Mouse (Mus musculus) liver, embryonic 12.5 days (tissue): ENCODE data around the gene Cd28. TPM values are rescaled to one million over a fixed set of nuclear protein-coding genes. Genes with fewer than 3 reads are reported as not detected.
A peak's percentile ranks its signal among the peaks of the same experiment; 100 is the strongest.

ENCODE experiments used
- ATAC-seq: fragments of 200-750 bp; cut with Nextera tagmentation; 2 replicates; pipeline ENCODE4 v1.8.0; 2017; ENCODE audit warnings: moderate number of reproducible peaks, mild to moderate bottlenecking, moderate library complexity
- H3K27ac ChIP-seq: fragments of 300-500 bp; sonication (generic); 2 replicates; pipeline ENCODE4 v1.5.1; 2016; ENCODE audit warnings: mild to moderate bottlenecking
- H3K27me3 ChIP-seq: fragments of 300-500 bp; sonication (generic); replicated peaks from 2 replicates; pipeline ENCODE4 v1.6.1; 2016; ENCODE audit warnings: mild to moderate bottlenecking, moderate library complexity
- H3K36me3 ChIP-seq: fragments of 300-500 bp; sonication (generic); 2 replicates; pipeline ENCODE4 v1.6.1; 2016; ENCODE audit warnings: mild to moderate bottlenecking, moderate library complexity
- H3K4me1 ChIP-seq: fragments of 300-500 bp; sonication (generic); 2 replicates; pipeline ENCODE4 v1.6.1; 2016
- H3K4me2 ChIP-seq: fragments of 300-500 bp; sonication (generic); 2 replicates; pipeline ENCODE4 v1.6.1; 2016; ENCODE audit warnings: mild to moderate bottlenecking, moderate library complexity
- H3K4me3 ChIP-seq: fragments of 300-500 bp; sonication (generic); 2 replicates; pipeline ENCODE4 v1.5.1; 2016; ENCODE audit warnings: mild to moderate bottlenecking, moderate library complexity
- H3K9ac ChIP-seq: fragments of 300-500 bp; sonication (generic); 2 replicates; pipeline ENCODE4 v1.6.1; 2016; ENCODE audit warnings: mild to moderate bottlenecking, moderate library complexity
- H3K9me3 ChIP-seq: fragments of 300-500 bp; sonication (generic); replicated peaks from 2 replicates; pipeline ENCODE4 v1.6.1; 2016; ENCODE audit warnings: mild to moderate bottlenecking, moderate library complexity
- WGBS: fragments of 180-500 bp; shearing (Covaris S2); methylation state at CpG from one replicate; pipeline ENCODE4 v1.1.7; 2016; ENCODE audit not compliant: insufficient replicate concordance; 5-methylcytosine and 5-hydroxymethylcytosine counted together
- polyA plus RNA-seq: library from polyadenylated mRNA; unstranded; fragments of >200 nt; fragmentation: Nextera tagmentation; extraction: Ambion mirVana; gene quantifications from 2 replicates; pipeline ENCODE4 v1.2.1, GENCODE M21; 2016

Gene Cd28
- 0.04 and 0.12 TPM in 2 replicates for polyA plus RNA-seq

DNA sequence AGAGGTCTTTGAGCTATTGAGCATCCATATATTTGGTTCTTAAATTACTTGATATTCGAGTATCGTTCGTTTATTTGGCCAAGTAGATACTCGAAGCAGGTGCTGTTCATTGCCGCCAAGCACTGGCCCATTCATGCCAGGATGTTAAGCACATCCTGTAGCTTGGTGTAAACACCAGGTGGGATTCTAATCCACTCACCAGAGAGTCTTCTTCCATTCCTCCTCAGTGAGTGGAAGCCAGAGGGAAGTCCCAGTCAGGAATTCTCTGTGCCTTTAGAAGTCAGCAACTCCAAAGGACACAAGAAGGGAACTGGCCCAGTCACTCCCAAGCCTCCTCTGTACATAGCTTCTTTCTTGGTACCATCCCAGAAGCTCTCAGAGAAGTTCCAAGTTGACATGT, at the start of gene Cd28:
Gene Cd28, plus strand, starts transcription at position 234 of the 400 bp plus-strand sequence.
- Histone ChIP-seq H3K9ac (no peak within 1 kb of the TSS), H3K27ac (peak within 1 kb of the TSS; percentile 48)
- 69% methylated on average over 5 of the region's 5 CpGs for WGBS

GRCm38 (mm10) chr1:60667873-60668616, 48.6 kb upstream of the Cd28 start:
- Histone ChIP-seq H3K27ac (peak overlapping the region; percentile 60; the same call in 1 of the 2 replicates), H3K9me3 (no peaks in the 10 kb centered on the region), H3K27me3 (no peaks in the 10 kb centered on the region), H3K36me3 (no peaks in the 10 kb centered on the region), H3K4me1 (peaks cover 11% of the 10 kb centered on the region; the same call in 1 of the 2 replicates), H3K4me3 (no peak overlapping the region), H3K9ac (no peak overlapping the region), H3K4me2 (no peak overlapping the region)
- no peak for ATAC-seq
- 70% methylated on average over 17 of the region's 17 CpGs for WGBS

More for the DNA sequence above, at the start of gene Cd28:
- no peak for ATAC-seq
- no peaks in the 10 kb centered on the region for H3K9me3 ChIP-seq
- H3K4me1 ChIP-seq = no peaks in the 10 kb centered on the region
- no peak within 1 kb of the TSS for H3K4me3 ChIP-seq
- no peaks in the 10 kb centered on the region for H3K36me3 ChIP-seq
- H3K4me2 ChIP-seq = no peak within 1 kb of the TSS
- H3K27me3 ChIP-seq = no peaks in the 10 kb centered on the region

- H3K27me3 ChIP-seq = no peaks in the 10 kb centered on the region
- peak; percentile 55; the same call in 1 of the 2 replicates for ATAC-seq
- H3K4me1 ChIP-seq = peaks cover 11% of the 10 kb centered on the region; the same call in 1 of the 2 replicates
- 38% methylated on average over 9 of the region's 9 CpGs for WGBS
- H3K4me2 ChIP-seq = no peak overlapping the region
- H3K4me3 ChIP-seq = no peak overlapping the region
- no peaks in the 10 kb centered on the region for H3K36me3 ChIP-seq
- no peak overlapping the region for H3K9ac ChIP-seq
- H3K27ac ChIP-seq = peak overlapping the region; percentile 64
- H3K9me3 ChIP-seq = no peaks in the 10 kb centered on the region
Observed at GRCm38 (mm10) chr1:60669048-60669447, 47.6 kb upstream of the Cd28 start.

GRCm38 (mm10) chr1:60669664-60670063, 46.9 kb upstream of the Cd28 start:
- H3K9ac ChIP-seq = no peak overlapping the region
- WGBS = 80% methylated on average over 2 of the region's 2 CpGs
- no peak overlapping the region for H3K4me2 ChIP-seq
- H3K27ac ChIP-seq = no peak overlapping the region
- H3K4me1 ChIP-seq = peaks cover 11% of the 10 kb centered on the region; the same call in 1 of the 2 replicates
- H3K9me3 ChIP-seq = no peaks in the 10 kb centered on the region
- H3K27me3 ChIP-seq = no peaks in the 10 kb centered on the region
- no peak overlapping the region for H3K4me3 ChIP-seq
- no peaks in the 10 kb centered on the region for H3K36me3 ChIP-seq
- no peak for ATAC-seq

GRCm38 (mm10) chr1:60670172-60670571, 46.4 kb upstream of the Cd28 start:
- H3K9ac ChIP-seq = no peak overlapping the region
- H3K27ac ChIP-seq = no peak overlapping the region
- no peak for ATAC-seq
- 55% methylated on average over 5 of the region's 5 CpGs for WGBS
- no peak overlapping the region for H3K4me3 ChIP-seq
- H3K36me3 ChIP-seq = no peaks in the 10 kb centered on the region
- H3K4me1 ChIP-seq = peaks cover 11% of the 10 kb centered on the region; the same call in 1 of the 2 replicates
- no peak overlapping the region for H3K4me2 ChIP-seq
- no peaks in the 10 kb centered on the region for H3K9me3 ChIP-seq
- no peaks in the 10 kb centered on the region for H3K27me3 ChIP-seq

DNA sequence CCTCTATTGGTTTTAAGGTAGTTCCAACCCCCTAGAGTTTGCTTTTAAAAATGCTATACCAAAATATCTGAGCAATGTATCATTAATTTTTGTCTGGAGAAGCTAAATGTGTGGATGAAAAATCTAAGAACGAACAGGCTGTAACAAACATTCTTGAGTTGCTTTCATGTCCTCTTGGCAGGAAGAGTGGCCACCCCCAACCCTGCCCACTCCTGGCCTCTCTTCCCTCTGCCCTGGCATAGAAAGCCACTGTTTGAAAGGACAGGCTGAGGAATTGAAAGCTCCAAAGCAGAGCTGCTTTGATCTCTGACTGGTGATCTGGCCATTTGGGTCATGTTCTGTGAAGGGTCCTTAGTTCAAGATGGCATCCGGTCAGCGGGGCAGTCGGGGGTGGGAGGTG, 32.8 kb upstream of the Cd28 start:
- Histone ChIP-seq H3K27ac (no peak overlapping the region), H3K9ac (no peak overlapping the region), H3K4me2 (no peak overlapping the region), H3K4me3 (no peak overlapping the region), H3K36me3 (no peaks in the 10 kb centered on the region), H3K9me3 (no peaks in the 10 kb centered on the region), H3K4me1 (no peaks in the 10 kb centered on the region), H3K27me3 (no peaks in the 10 kb centered on the region)
- 77% methylated on average over 4 of the region's 4 CpGs for WGBS
- ATAC-seq = no peak

GRCm38 (mm10) chr1:60696115-60696895, 20.3 kb upstream of the Cd28 start:
- H3K27ac ChIP-seq = no peak overlapping the region
- ATAC-seq = no peak

GRCm38 (mm10) chr1:60702641-60703040, 14.0 kb upstream of the Cd28 start:
- WGBS = 11% methylated on average over 2 of the region's 2 CpGs
- ATAC-seq = no peak
- Histone ChIP-seq H3K36me3 (no peaks in the 10 kb centered on the region), H3K4me2 (no peak overlapping the region), H3K4me1 (no peaks in the 10 kb centered on the region), H3K27ac (no peak overlapping the region), H3K4me3 (no peak overlapping the region), H3K9ac (no peak overlapping the region), H3K9me3 (no peaks in the 10 kb centered on the region), H3K27me3 (no peaks in the 10 kb centered on the region)

More at GRCm38 (mm10) chr1:60696115-60696895, 20.3 kb upstream of the Cd28 start:
- Histone ChIP-seq H3K36me3 (no peaks in the 10 kb centered on the region), H3K27me3 (no peaks in the 10 kb centered on the region), H3K9ac (no peak overlapping the region), H3K9me3 (no peaks in the 10 kb centered on the region), H3K4me3 (no peak overlapping the region), H3K4me2 (no peak overlapping the region), H3K4me1 (no peaks in the 10 kb centered on the region)
- WGBS = 62% methylated on average over 3 of the region's 3 CpGs

- Histone ChIP-seq H3K9ac (no peak overlapping the region), H3K27me3 (no peaks in the 10 kb centered on the region), H3K27ac (no peak overlapping the region), H3K9me3 (no peaks in the 10 kb centered on the region), H3K4me1 (no peaks in the 10 kb centered on the region), H3K4me2 (no peak overlapping the region), H3K4me3 (no peak overlapping the region), H3K36me3 (no peaks in the 10 kb centered on the region)
- 68% methylated on average over 3 of the region's 3 CpGs for WGBS
- ATAC-seq = no peak
Observed at GRCm38 (mm10) chr1:60713238-60713637, 3.4 kb upstream of the Cd28 start.

- H3K4me1 ChIP-seq = no peaks in the 10 kb centered on the region
- H3K4me2 ChIP-seq = no peak overlapping the region
- no peak for ATAC-seq
- H3K27ac ChIP-seq = peak overlapping the region; percentile 48
- WGBS = 55% methylated on average over 8 of the region's 8 CpGs
- no peak overlapping the region for H3K4me3 ChIP-seq
- H3K9me3 ChIP-seq = no peaks in the 10 kb centered on the region
- H3K9ac ChIP-seq = no peak overlapping the region
- H3K27me3 ChIP-seq = no peaks in the 10 kb centered on the region
- no peaks in the 10 kb centered on the region for H3K36me3 ChIP-seq
Observed at GRCm38 (mm10) chr1:60715651-60716196, 876 bp upstream of the Cd28 start.

DNA sequence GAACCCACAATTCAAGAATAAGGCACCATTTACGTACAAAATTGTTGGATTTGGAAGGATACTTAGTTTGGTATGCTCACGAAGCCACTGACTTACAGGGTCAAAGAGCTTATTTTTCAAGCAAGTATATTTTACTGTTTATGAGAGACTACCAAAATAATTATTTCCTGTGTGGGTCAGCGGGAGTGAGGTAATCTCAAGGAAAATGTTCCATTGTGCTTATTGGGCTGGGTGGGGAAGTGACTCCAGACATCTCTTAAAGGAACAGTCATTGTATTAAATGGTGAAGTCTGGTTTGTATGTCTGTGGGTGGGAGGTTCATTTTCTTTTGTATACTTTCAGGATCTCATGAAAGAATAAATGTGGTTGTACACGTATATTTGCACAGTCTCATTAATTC, 2.0 kb downstream of the Cd28 start:
- ATAC-seq = no peak
- Histone ChIP-seq H3K27me3 (no peaks in the 10 kb centered on the region), H3K4me1 (no peaks in the 10 kb centered on the region), H3K4me3 (no peak overlapping the region), H3K36me3 (no peaks in the 10 kb centered on the region), H3K9ac (no peak overlapping the region), H3K9me3 (no peaks in the 10 kb centered on the region), H3K27ac (no peak overlapping the region), H3K4me2 (no peak overlapping the region)
- 65% methylated on average over 4 of the region's 4 CpGs for WGBS

- Histone ChIP-seq H3K4me2 (no peak overlapping the region), H3K9ac (no peak overlapping the region), H3K27me3 (no peaks in the 10 kb centered on the region), H3K36me3 (no peaks in the 10 kb centered on the region), H3K9me3 (no peaks in the 10 kb centered on the region), H3K4me1 (no peaks in the 10 kb centered on the region), H3K27ac (no peak overlapping the region), H3K4me3 (no peak overlapping the region)
- ATAC-seq = no peak
- WGBS = 75% methylated on average over 3 of the region's 3 CpGs
Observed at GRCm38 (mm10) chr1:60723555-60723954, 7.0 kb downstream of the Cd28 start.
